Mouse (Mus musculus): ENCODE data around the gene Tgfbr3l.

DNA sequence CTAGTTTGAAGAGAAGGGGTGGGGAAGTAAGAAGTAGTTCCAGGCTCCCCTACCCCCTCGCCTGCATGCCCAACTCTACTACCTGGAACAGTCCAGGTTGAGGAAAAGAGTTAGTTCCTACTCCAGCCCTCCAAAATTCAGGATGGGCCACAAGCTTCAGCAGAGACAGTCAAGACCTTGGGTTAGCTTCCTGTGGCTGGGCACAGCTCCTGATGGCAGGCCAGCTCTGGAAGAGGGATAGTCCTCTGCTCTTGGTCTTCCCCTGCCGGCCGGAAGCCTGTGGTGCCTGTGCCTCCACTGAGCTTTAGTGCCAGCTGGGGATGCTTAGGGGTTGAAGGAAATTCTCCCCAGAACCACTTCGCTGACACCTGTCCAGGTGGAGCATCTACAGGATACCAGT, 21.7 kb upstream of the Tgfbr3l start:
- TF ChIP-seq CTCF (IDR thresholded peaks at IDR 0.05; ENCODE audit: borderline replicate concordance, control insufficient read depth, extremely low read depth, insufficient read depth, low read length, poor library complexity) (no peak), POLR2A (IDR thresholded peaks at IDR 0.05; ENCODE audit: control insufficient read depth, extremely low read depth, insufficient read depth, low read length, poor library complexity) (no peak)

All from thymus, adult 2 months (tissue).